Mouse (Mus musculus): Measurements from ENCODE around the gene Hoxb8.

DNA sequence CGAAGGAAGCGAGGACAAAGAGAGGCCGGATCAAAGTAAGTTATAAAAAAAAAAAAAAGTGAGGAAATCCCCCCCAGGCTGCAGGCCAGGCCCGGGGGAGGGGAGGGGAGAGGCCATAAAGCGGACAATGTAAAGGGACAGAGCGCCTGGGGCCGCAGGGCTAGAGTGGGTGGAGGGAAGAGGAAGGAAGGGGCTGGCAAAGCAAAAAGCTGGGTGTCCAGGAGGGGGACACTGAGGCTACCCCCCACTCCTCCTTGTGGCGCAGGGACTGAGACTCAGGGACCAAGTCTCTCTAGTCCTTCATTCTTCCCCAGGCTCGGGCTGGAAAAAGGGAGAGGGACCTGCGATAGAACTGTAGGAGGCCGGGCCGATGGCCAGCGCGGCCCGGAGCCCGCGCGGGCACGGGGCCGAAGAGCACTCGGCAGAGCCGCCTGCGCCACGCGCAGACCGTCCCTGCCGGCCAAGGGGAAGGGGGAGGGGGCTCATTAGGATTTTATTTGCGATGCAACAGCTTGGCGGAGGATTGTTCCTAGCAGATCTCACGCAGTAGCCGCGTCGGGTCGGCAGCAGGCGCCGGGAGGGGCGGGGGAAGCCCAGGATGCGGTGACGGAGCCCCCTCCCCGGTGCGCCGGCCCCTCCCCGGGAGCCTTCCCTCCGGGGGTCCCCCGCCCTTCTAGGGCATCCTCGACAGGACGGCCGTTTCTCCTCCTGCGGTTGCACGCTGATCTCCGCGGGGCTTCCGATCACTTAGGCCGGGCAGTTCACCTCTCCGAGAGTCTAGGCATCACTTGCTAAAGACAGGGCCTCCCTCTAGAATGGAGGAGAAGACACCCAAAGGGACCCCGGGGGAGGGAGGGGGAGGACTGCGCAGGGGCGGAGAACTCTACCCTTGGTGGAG lies 9.4 kb upstream of the Hoxb8 start:
- TF ChIP-seq TAL1 (IDR thresholded peaks at IDR 0.05; ENCODE audit: low read length) (no peak), GATA1 (IDR thresholded peaks at IDR 0.05; ENCODE audit: low read length) (no peak)

Data from erythroblast, embryonic 14.5 days (primary cell).